ENCODE assay signal across 8 mouse cellular contexts in genomic region chr11:50236540-50236936, GRCm38 (mm10). TPM values are rescaled to one million over a fixed set of nuclear protein-coding genes. Genes with fewer than 3 reads are reported as not detected.
DNase-seq lines count a peak whose midpoint lies in the region; ATAC-seq and TF ChIP-seq lines count a peak whose summit lies in the region.

No protein-coding gene starts in this region.

- TF ChIP-seq CTCF in olfactory bulb, adult 2 months (IDR thresholded peaks at IDR 0.05; ENCODE audit: insufficient read depth, low read depth, low read length), result no peak

- H3K9ac ChIP-seq in ES-E14 (ENCODE audit: insufficient read depth, low read depth, low read length, poor library complexity, severe bottlenecking), result peak overlapping the region; percentile 82
- peak overlapping the region; percentile 53 for H3K9ac ChIP-seq in forebrain, embryonic 15.5 days (replicated peaks)
- H3K9ac ChIP-seq in lung, embryonic 16.5 days (ENCODE audit: low read length), result peak overlapping the region; percentile 68

- H3K4me1 ChIP-seq in ES-E14 (ENCODE audit: control insufficient read depth in 2 of 2, insufficient read depth in 2 of 2, low read length in 2 of 2, poor library complexity in 1 of 2), result peaks cover 3 to 19% of the 10 kb centered on the region in 2 experiments; a peak in 2 of 4 replicates
- peaks cover 17% of the 10 kb centered on the region for H3K4me1 ChIP-seq in forebrain, embryonic 15.5 days
- peaks cover 10% of the 10 kb centered on the region for H3K4me1 ChIP-seq in lung, embryonic 16.5 days (replicated peaks; ENCODE audit: control insufficient read depth, insufficient read depth, low read length)
- peaks cover 10% of the 10 kb centered on the region for H3K4me1 ChIP-seq in olfactory bulb, adult 2 months (ENCODE audit: control insufficient read depth, insufficient read depth, low read length)

- H3K27me3 ChIP-seq in forebrain, embryonic 15.5 days, result no peaks in the 10 kb centered on the region; the same call in 1 of the 2 replicates
- H3K27me3 ChIP-seq in lung, embryonic 16.5 days (ENCODE audit: control insufficient read depth, insufficient read depth, low read depth, low read length), result peaks cover 4% of the 10 kb centered on the region; the same call in 1 of the 2 replicates

- H3K4me2 ChIP-seq in forebrain, embryonic 15.5 days (replicated peaks), result peak overlapping the region; percentile 77
- H3K4me2 ChIP-seq in lung, embryonic 16.5 days (ENCODE audit: low read depth, low read length), result peak overlapping the region; percentile 97

- peak overlapping the region; percentile 81 to 87 for H3K4me3 ChIP-seq in ES-E14 (ENCODE audit: insufficient read depth in 1 of 2, low read depth in 1 of 2, low read length in 2 of 2, poor library complexity in 1 of 2, severe bottlenecking in 1 of 2)
- H3K4me3 ChIP-seq in forebrain, embryonic 15.5 days, result peak overlapping the region; percentile 61
- H3K4me3 ChIP-seq in lung, embryonic 16.5 days (ENCODE audit: low read length), result peak overlapping the region; percentile 68
- peak overlapping the region; percentile 61 for H3K4me3 ChIP-seq in olfactory bulb, adult 2 months (ENCODE audit: insufficient read depth, low read depth, low read length)

- DNase-seq in ES-E14 (ENCODE audit: low read depth, low spot score), result peak; percentile 90
- peak; percentile 79 for DNase-seq in cerebellum, adult 11-12 months
- DNase-seq in heart, postnatal 14 days, result peak; percentile 91 to 92
- DNase-seq in layer of hippocampus, adult 18-20 months (ENCODE audit: low spot score in 2 of 2), result peak; percentile 58 to 84
- peak; percentile 88 for DNase-seq in testis, postnatal 14 days (ENCODE audit: low spot score)

- peak; percentile 91 for ATAC-seq in forebrain, embryonic 15.5 days (replicated peaks)
- peak; percentile 96 for ATAC-seq in lung, embryonic 16.5 days (ENCODE audit: low read depth)

- H3K27ac ChIP-seq in ES-E14 (ENCODE audit: insufficient read depth, low read depth, low read length, poor library complexity, severe bottlenecking), result no peak overlapping the region
- H3K27ac ChIP-seq in forebrain, embryonic 15.5 days (replicated peaks), result no peak overlapping the region
- H3K27ac ChIP-seq in lung, embryonic 16.5 days (ENCODE audit: low read length), result no peak overlapping the region
- H3K27ac ChIP-seq in olfactory bulb, adult 2 months (ENCODE audit: insufficient read depth, low read depth, low read length), result no peak overlapping the region

- in situ Hi-C loops in ES-E14 (cut with MboI; ENCODE audit: low sequenced_read_pairs in 2 of 2, unreplicated experiment in 2 of 2), result no loop called here

- H3K9me3 ChIP-seq in ES-E14 (ENCODE audit: control insufficient read depth, insufficient read depth, low read depth, low read length), result no peaks in the 10 kb centered on the region
- H3K9me3 ChIP-seq in forebrain, embryonic 15.5 days, result no peaks in the 10 kb centered on the region
- H3K9me3 ChIP-seq in lung, embryonic 16.5 days (ENCODE audit: control insufficient read depth, low read length), result no peaks in the 10 kb centered on the region

- TF ChIP-seq POLR2A in olfactory bulb, adult 2 months (IDR thresholded peaks at IDR 0.05; ENCODE audit: insufficient read depth, low read depth, low read length), result no peak

- peaks cover 13% of the 10 kb centered on the region for H3K36me3 ChIP-seq in ES-E14 (ENCODE audit: control insufficient read depth, insufficient read depth, low read length, poor library complexity, severe bottlenecking)
- H3K36me3 ChIP-seq in forebrain, embryonic 15.5 days, result peaks cover 33% of the 10 kb centered on the region
- peaks cover 24% of the 10 kb centered on the region for H3K36me3 ChIP-seq in lung, embryonic 16.5 days (ENCODE audit: control insufficient read depth, insufficient read depth, low read length)

- intact Hi-C loops in heart, postnatal 14 days (cut with DNase I), result loop anchor here (2.0 kb wide), 2 partner anchors 56 to 128 kb away; partner anchors contain the start of gene Maml1

- 0% methylated on average over 26 of the region's 27 CpGs for WGBS in forebrain, embryonic 15.5 days
- WGBS in lung, embryonic 16.5 days, result 1% methylated on average over 20 of the region's 27 CpGs
- 1% methylated on average over 27 of the region's 27 CpGs for WGBS in olfactory bulb, adult 2 months

TF ChIP-seq in ES-E14, 5 proteins besides CTCF, POLR2A, EP300 and RAD21:
- TF ChIP-seq MAFK (IDR thresholded peaks at IDR 0.05; ENCODE audit: insufficient read depth, low read depth, low read length) (no peak), ZC3H11A (IDR thresholded peaks at IDR 0.05; ENCODE audit: borderline replicate concordance, low read depth, low read length) (no peak)
TF ChIP-seq in ES-E14: peak in this region for 0.

RNA-seq across cellular contexts. Expression of gene Ltc4s, which starts 1.9 kb away (rescaled TPM):
- total RNA-seq in ES-E14 (2012; rRNA removed), result 1.9 and 2.3 TPM in 2 replicates
- 2.4 and 3.1 TPM in 2 replicates for polyA plus RNA-seq in forebrain, embryonic 15.5 days (2015; fragmentation: Nextera tagmentation; extraction: Ambion mirVana)
- total RNA-seq in heart, postnatal 14 days (2021), result 1 to 10 TPM; 7.4 to 8.7 TPM
- total RNA-seq in layer of hippocampus, adult 18-20 months (2021), result 1 to 10 TPM; 6.8 to 7.1 TPM
- polyA plus RNA-seq in lung, embryonic 16.5 days (2015; fragmentation: Nextera tagmentation; extraction: Ambion mirVana), result 2.7 and 3.6 TPM in 2 replicates
- polyA plus RNA-seq in olfactory bulb, adult 2 months (2012; ENCODE audit: insufficient read depth, insufficient read length, low replicate concordance, missing spikeins), result not detected in 2 replicates

RNA-seq across cellular contexts. Expression of gene Mgat4b, which starts 25.8 kb away (rescaled TPM):
- total RNA-seq in ES-E14 (2012; rRNA removed), result 22.6 and 28.1 TPM in 2 replicates
- polyA plus RNA-seq in forebrain, embryonic 15.5 days (2015; fragmentation: Nextera tagmentation; extraction: Ambion mirVana), result 40.3 and 46.3 TPM in 2 replicates
- 100 to 1,000 TPM in 1 of 2 experiments, 10 to 100 TPM in 1; 97.2 to 101 TPM for total RNA-seq in heart, postnatal 14 days (2021)
- 10 to 100 TPM; 80.7 to 84.1 TPM for total RNA-seq in layer of hippocampus, adult 18-20 months (2021)
- 5.8 and 7.3 TPM in 2 replicates for polyA plus RNA-seq in lung, embryonic 16.5 days (2015; fragmentation: Nextera tagmentation; extraction: Ambion mirVana)
- polyA plus RNA-seq in olfactory bulb, adult 2 months (2012; ENCODE audit: insufficient read depth, insufficient read length, low replicate concordance, missing spikeins), result not detected in 2 replicates

RNA-seq across cellular contexts. Expression of gene Sqstm1, which starts 25.9 kb away (rescaled TPM):
- total RNA-seq in ES-E14 (2012; rRNA removed), result 140 and 234 TPM in 2 replicates
- polyA plus RNA-seq in forebrain, embryonic 15.5 days (2015; fragmentation: Nextera tagmentation; extraction: Ambion mirVana), result 285 and 303 TPM in 2 replicates
- 100 to 1,000 TPM; 234 to 282 TPM for total RNA-seq in heart, postnatal 14 days (2021)
- 100 to 1,000 TPM; 486 to 498 TPM for total RNA-seq in layer of hippocampus, adult 18-20 months (2021)
- polyA plus RNA-seq in lung, embryonic 16.5 days (2015; fragmentation: Nextera tagmentation; extraction: Ambion mirVana), result 257 and 295 TPM in 2 replicates
- 578 TPM in 1 of 2 replicates, not detected in the other for polyA plus RNA-seq in olfactory bulb, adult 2 months (2012; ENCODE audit: insufficient read depth, insufficient read length, low replicate concordance, missing spikeins)

RNA-seq across cellular contexts. Expression of gene Maml1, which starts 55.6 kb away (rescaled TPM):
- 7.4 and 7.6 TPM in 2 replicates for total RNA-seq in ES-E14 (2012; rRNA removed)
- polyA plus RNA-seq in forebrain, embryonic 15.5 days (2015; fragmentation: Nextera tagmentation; extraction: Ambion mirVana), result 3.8 and 4.6 TPM in 2 replicates
- 10 to 100 TPM; 14.7 to 17.8 TPM for total RNA-seq in heart, postnatal 14 days (2021)
- total RNA-seq in layer of hippocampus, adult 18-20 months (2021), result 10 to 100 TPM; 11.0 to 11.3 TPM
- 5.2 and 5.9 TPM in 2 replicates for polyA plus RNA-seq in lung, embryonic 16.5 days (2015; fragmentation: Nextera tagmentation; extraction: Ambion mirVana)
- not detected in 2 replicates for polyA plus RNA-seq in olfactory bulb, adult 2 months (2012; ENCODE audit: insufficient read depth, insufficient read length, low replicate concordance, missing spikeins)
